Mouse (Mus musculus): Measurements from ENCODE around the gene Bcr. TPM values are rescaled to one million over a fixed set of nuclear protein-coding genes. Genes with fewer than 3 reads are reported as not detected.
A peak's percentile ranks its signal among the peaks of the same experiment; 100 is the strongest.

Bcr gene
- polyA plus RNA-seq, 1 experiment from 2014 or later = 5.6 TPM

DNA sequence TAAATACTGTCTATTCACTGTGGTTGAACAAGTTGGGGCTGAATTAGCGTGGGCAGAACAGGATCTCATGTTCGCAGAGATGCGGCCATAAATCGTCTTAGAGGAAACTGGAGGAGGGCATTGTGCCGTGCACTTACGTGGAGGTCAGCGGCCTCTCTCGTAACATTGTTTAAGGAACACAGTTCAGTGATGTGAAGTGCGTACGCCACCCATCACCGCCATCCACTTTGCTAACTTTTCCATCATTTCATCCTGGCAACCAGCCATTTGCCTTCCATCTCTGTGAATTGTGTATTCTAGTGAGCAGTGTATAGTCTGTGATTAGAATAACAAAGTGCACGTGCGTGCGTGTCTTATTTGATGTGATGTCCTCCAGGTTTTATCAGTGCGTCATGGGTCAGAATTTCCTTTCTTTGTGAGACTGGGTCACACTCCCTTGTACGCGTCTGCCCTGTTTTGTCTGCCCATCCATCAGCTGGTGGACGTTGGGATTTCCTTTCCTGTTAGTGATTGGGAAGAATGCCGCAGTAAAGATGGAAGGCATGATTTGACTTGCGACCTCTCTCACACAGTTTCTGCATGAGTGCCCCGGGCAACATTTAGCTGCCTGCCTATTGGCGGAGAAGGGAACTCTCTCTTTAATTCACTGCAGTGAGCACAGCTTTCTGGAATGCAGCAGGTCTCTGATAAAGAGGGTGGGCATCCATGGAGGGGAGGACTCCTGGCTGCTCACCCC is 33.0 kb downstream of the Bcr start:
- DNase-seq (ENCODE audit: low spot score) = no peak

DNA sequence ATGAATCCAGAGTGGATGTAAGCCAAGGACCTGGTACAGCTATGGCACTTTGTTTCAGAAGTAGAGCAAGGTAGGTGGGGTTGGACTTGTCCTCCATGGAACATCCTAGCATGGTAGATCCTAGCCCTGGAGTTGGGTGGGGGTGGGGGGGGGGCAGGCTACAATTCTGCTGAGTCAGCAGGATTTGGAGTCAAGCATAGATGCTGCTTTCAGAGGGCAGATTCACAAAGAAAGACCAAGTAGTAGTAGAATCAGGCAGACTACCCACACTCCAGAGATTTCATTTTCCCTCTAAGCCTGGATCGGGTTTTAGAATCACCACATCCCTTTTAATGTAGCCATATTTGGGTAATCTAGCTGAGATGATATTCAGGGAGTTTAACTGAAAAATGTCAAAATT is 33.9 kb downstream of the Bcr start:
- no peak for DNase-seq (ENCODE audit: low spot score)

DNA sequence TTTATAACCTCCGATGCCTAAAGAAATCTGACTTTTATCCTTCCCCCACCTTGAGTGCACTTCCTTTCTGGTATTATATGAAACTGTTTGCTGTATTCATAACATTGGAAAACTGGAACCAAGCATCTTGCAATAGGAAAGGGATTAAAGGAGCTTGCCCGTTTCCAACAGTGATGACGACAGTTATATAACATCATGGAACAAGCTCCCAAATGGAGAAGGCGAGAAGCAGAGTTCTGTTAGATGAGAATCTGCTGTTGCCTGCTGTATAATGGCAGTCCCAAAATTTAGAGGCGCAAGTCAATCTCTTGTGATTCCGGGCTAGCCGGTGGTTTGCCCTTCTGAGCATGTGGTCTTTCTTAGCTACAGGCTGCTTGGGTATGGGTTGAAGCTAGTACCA is 34.8 kb downstream of the Bcr start:
- DNase-seq (ENCODE audit: low spot score) = no peak

DNA sequence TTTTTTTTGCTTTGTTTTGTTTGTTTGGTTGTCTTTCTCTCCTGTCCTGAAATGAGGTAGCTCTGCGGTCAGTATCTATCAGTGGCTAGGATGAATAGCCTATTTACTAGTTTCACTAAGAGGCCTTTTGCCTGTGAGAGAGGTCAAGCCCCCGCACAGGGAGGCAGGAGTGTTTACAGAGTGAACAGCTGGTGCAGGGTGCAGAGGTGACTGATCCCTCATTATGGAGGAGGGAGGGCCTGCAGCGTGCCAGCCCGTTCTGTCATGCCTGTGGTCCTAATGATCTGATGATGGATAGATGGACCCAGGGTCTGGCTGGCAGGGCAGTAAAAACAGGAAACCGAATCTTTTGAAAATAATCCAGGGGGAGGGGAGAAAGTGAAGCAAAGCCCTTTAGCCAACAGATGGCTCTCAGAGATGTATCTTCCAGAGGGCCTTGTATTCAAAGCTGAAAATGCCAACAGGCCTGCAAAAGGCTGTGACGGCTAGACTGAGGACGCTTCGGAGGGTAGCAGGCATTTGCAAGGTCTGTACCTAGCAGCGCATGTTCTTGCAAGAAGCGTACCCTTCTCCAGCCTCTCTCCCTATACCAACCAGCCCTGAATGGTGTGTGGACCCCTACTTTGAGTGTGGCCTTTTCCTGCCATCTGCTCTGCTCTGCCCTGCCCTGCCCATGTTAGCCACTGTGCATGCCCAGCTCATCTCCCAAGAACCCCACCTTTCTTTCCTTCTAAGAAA is 38.2 kb downstream of the Bcr start:
- DNase-seq (ENCODE audit: low spot score) = no peak

DNA sequence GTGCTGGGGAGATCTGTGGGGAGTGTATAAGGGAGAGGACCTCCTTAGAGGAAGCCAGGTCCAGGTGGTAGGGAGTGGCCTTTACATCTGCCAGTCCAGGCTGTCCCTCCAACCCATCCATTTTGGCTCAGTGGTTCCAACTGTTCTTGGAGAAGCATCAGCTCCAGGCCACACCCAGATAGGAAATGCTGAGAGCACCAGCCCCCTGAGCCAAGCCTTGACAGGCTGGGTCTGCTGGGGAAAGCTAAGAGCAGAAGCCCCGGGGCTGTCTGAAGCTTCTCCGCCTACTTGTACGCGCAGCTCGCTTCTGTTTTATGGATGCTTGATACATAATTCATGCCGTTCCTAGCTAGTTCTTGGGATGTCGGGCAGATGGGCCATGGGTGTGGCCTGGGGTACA is 39.9 kb downstream of the Bcr start:
- no peak for DNase-seq (ENCODE audit: low spot score)

DNA sequence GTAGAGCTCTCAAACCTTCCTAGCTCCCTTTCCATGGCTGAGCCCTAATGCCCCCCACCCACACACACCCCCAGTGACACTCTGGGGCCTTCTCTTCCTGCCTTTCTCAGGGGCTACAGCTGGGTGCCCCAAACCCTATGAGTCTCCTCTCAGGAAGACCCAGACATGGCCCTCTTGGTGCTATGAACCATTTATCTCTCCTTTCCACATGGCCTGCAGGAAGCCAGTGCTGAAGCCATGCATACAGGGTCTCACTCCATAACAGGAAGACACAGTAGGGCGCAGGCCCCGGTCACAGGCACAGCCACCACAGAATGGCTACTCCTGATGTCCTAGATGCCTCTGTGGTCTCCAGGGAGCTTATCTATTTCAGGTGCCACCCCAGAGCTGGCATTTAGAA is 43.1 kb downstream of the Bcr start:
- no peak for DNase-seq (ENCODE audit: low spot score)

DNA sequence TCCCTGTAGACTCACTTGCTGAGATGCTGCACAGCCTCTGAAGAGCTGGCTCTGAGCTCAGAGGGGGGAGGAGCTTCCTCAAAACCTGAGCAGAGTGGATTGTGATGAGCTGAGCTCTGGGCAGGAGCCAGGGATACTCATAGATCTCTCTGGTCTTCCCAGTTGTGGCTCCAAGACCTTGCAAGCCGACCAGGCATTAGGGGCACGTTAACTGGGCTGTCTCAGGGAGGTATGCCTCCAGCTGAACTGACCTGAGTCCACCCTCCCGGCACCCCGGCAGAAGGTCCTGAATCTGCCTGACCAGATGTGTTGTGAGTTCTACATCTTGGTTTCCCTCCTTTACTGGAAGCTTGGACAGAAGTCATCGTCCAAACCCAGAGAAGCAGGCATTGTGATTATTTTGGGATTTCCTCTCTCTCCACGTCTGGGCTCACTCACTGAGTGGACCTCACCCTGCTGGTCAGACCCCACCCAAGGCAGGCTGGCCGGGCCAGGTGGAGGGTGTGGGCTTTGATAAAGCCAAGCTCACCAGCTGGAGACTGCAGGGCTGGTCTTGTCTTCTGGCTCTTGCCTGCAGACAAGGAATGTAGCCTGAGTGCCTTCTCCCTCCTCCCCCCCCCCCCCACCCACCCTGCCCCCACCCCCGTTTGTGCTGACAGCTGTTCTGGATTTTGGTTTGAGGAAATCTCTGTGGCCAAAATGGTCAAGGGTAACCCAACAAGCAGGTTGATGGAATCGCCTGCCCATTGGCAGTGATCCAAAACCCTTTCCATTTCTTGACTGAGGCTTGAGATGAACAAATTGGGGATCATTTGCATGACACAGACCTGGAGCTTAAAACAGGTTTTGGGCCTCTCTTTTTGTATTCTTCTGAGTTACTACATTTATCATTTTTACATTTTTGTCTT is 44.1 kb downstream of the Bcr start:
- DNase-seq (ENCODE audit: low spot score) = no peak

DNA sequence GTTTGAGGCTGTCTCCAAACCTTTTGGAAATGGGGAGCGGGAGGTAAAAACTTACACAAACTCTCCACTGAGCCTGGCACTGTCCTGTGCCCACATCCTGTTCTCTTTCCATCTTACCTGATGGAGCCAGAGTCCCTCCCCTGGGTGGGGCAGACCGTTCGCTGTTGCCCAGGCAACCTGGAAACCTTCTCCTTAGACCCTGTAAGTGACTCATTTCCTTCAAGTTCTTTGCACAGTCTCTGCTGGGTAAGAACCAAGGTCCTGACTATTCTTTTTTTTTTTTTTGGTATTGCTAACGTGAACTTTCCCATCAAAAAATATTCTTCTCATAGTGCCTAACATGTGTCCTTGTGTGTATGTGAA is 44.7 kb downstream of the Bcr start:
- peak; percentile 66 for DNase-seq (ENCODE audit: low spot score)

DNA sequence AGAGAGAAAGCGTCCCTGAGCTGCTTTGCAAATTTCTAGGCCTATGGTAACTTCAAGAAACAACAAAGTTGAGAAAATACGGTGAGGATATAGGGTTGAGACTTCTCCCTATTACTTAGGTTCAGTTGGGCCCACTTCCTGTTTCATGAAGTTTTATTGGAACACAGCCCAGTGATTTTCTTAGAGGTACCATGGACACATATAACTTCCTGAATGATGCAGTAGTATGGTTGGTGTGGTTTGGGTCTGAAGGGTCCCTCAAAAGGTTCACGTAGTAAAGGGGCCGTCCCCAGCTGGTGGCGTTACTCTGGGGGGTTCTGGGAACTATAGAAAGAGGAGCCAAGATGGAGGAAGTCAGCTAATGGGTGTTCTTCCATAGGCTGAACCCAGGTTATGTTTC is 45.3 kb downstream of the Bcr start:
- DNase-seq (ENCODE audit: low spot score) = peak; percentile 18

DNA sequence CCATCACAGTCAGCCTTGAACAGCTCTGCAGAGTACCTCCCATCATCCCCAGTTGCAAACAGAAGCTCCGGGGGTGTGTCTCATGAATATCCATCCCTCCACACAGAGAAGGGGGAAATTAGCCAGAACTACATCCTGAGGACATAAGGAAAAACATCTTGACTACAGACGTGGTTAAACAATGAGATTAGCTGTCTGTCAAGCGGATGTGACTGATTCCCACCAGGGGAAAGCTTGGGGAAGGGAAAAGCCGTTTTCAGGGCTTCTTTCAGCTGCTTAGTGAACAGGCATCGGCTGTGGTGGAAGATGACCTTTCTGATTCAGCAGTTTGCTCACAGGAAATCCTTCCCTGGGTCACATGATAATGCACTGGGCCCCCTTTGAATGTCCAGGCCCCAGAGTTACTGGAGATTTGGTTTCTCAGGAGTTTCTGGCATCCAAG is 46.6 kb downstream of the Bcr start:
- no peak for DNase-seq (ENCODE audit: low spot score)

DNA sequence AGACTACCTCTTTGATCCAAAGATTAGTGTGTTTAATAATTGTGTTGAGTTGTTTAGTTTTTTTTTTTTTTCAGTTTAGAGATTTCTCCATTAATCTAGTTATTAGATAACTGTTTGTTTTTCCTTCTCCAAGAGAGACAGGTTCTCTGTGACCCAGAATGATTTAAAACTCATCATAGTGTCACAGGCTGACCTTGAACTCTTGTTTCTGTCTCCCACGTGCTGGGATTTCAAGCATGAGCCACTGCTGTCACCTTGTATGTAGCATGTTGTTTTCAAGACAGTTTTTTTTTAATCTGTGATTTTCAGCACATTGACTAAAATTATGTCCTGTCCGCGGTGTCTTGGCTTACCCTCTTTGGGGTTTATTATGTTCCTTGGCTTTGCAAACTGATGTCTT is 47.7 kb downstream of the Bcr start:
- DNase-seq (ENCODE audit: low spot score) = no peak

DNA sequence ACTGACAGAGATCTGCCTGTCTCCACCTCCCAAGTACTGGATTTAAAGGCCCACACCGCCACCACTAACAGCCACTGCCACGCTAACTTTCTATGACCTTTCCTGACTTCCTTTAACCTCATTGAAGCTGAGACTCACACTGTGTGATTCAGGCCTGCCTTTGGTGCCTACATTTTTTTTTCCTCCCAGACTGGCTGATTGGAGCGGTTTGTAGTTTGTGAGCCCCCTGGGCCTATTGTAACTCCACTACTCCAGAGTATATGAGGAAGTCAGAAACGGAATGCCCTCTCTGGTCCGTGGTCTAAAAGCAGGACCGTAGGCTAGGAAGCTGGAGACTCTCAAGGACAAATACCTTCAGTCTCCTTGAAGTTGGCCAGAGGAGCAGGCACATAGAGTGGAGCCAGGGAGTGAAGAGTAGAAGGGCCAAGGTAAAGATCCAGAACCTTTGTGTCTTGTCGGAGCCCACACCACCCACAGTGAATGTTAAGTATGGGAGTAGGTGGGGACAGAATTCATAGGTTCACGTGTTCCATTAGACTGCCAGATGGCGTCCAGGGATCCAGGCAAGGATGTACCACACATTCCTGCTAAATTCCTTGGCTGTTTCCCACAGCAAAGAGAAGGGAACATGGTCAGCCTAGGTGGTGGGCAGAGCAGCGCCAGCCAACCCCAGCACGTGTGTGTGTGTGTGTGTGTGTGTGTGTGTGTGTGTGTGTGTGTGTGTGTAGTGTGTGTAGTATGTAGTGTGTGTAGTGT is 51.2 kb downstream of the Bcr start:
- no peak for DNase-seq (ENCODE audit: low spot score)

DNA sequence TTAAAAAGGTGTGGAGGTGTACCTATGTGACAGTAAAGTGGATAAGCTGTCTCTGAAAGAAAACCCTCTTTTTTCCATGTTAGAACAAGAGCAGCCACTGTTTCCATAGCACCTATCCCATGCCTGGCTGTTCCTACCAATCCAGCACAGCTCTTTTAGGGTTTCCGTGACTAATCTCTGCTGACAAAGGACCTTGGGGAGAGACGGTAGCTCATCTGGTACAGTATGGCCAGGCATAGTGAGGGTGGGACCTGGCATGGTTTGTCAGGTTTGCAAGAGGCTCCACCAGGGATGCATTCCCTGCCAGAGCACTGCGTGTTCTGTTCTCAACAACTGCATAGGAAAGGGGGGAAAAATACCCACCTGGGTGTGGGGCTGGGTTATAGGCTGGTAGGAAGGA is 52.0 kb downstream of the Bcr start:
- no peak for DNase-seq (ENCODE audit: low spot score)

DNA sequence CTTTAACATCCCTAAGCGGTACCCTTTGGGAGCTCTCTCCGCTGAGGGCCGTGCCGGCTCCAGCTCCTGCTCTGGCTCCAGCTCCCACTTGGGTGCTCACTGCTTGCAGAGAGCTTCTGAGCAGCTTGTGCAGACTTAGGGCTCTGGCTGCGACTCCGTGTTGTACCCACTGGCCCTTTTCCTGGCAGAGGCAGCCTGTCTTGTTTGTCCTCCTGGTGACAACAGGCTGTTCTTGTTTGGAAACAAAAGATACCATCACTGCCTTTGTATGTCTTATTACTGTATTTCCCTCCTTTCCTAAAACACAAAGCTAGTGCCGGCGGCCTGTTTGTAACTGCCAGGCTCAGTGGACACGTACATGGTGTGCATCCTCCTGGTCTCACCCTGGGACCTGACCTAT is 53.2 kb downstream of the Bcr start:
- no peak for DNase-seq (ENCODE audit: low spot score)

DNA sequence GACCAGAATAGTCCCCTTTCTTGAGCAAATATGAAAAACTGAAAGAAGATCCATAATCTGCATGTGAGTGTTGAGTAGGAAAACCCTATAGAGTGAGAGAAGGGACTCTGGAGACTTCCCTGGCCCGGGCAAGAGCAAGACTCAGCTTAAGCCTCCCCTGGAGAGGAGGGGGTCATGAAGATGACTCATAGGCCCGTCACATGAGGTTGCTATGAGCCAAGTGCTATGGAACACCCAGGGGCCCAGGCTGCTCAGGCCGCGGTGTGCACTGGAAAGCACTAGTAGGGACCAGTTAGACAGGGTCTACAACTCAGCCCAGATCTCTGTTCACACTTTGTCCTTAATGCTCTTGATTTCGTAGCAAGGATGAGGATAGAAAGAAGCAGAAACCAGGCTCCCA is 54.8 kb downstream of the Bcr start:
- no peak for DNase-seq (ENCODE audit: low spot score)

DNA sequence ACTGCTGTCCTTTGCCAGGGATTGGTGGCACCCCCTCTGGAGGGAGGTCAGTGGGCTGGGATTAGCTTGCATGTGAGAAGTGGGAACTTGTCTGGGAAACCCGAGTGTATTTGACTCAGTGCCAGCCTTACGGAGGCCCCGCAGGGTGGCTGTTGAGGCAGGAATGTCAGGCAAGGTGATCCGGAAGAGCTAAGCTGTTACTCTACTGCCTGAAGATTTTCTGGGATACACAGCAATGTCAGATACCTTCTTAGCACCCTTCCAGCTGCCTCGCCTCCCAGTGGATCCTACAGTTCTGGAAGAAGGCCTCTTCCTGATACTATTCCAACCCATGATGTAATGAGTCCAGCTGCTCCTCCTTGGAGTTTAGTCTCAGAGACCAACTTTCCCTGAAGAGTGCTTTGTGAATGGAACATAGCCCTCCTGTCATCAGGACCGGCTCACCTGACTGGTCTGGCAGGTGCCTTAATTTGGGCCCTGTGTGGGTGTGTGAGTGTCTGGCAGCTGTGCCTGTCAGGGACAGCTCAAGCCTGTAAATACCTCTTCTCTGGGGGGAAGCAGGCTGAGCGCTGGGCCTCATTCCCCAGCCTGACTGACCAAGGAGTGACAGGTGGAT is 56.6 kb downstream of the Bcr start:
- no peak for DNase-seq (ENCODE audit: low spot score)

DNA sequence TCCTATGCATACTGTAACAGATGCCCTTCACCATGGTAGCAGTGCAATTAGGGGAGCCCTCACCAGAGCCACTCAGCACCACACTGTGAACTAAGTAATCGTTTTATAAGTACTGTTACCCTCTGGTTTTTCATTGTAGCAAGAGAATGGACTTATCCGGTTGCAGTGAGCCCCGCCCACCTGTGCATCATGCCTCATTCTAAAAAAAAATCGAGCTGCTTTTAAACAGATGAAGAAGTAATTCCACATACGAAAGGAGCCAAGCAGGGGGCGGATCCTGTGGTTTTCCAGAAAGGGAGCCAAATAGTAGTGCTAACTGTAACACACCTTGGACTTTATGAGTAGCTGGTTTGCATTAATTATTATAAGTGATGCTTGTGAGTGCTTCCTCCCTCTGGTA is 58.1 kb downstream of the Bcr start:
- DNase-seq (ENCODE audit: low spot score) = no peak

DNA sequence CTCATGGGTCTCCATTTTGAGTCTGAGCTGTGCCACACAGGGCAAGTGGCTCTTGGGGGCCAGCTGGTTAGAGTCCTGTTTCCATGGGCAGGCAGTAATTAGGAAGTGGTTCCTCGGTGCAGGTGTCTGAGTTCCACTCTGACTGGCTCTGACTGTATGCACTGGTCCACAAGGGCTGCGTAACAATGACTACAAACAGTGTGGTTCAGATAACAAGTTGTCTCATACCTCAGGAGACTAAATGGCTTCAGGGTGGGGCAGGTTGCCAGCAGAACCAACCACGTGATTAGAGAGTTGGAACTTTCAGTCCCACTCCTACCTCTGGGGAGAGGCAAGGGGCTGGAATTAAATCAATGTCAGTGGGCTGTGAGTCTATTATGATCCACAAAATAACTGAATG is 59.0 kb downstream of the Bcr start:
- no peak for DNase-seq (ENCODE audit: low spot score)

DNA sequence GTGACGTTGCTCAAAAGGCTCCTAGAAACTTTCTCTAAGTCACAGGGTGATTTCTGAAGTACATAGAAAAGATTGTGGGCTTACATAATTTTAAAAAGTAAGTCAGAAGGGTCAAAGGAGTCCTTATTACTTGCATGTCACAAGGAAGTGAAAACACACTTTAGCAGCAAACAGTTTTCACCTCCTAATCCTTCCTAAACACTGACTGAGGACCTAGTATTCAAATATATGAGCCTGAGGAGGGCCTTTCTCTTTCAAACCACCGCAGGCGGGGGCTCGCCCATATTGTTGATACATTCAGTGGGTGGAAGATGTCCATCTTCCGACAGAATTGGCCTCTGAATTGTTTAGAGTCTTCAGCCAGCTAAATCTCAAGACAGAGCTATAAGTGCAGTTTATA is 59.8 kb downstream of the Bcr start:
- DNase-seq (ENCODE audit: low spot score) = no peak

DNA sequence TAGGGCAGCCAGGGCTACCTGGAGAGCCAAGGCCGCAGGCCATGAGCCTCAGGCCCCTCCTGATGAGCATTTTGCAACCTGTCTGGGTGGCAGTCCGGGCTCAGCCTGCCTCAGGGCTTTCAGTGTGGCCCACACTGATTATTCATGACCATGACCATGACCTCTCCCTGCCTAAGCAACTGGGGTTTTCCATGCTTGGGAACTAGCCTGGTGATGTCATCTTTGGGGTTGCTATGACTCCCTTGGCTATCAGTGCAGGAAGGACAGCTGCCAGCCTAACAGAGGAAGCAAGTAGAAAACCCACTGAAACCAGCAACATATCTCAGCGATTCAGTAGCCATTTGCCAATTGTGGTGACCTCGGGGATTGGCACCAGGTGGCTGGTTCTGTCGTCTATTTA is 60.6 kb downstream of the Bcr start:
- DNase-seq (ENCODE audit: low spot score) = no peak

DNA sequence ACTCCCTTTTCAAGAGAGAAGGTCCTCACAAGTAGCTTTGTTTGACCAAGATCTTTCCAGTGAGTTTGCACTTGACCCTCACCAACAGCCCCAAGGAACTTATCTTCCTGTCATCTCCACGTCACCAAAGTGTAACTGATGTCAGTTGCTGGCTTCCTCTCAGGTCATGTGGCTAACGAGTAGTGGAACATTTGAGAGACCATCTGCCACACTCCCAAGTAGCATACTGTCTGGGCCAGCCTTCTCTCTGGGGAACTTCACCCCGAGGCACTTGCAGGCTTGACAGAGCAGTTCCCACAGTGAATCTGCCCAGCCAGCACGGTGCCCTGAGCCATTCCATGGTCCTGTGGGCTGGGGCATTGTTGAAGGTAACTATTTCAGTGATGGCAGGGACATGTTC is 65.2 kb downstream of the Bcr start:
- no peak for DNase-seq (ENCODE audit: low spot score)

Data from thymus, postnatal 0 days (tissue).